Mouse (Mus musculus) erythroid progenitor cell, adult 5-6 weeks (primary cell): Measurements from ENCODE around the gene Ikzf3. TPM values are rescaled to one million over a fixed set of nuclear protein-coding genes. Genes with fewer than 3 reads are reported as not detected.

Experiments
- ATAC-seq: replicated peaks from 2 replicates; pipeline ENCODE4 v1.8.0; 2016; ENCODE audit warnings: moderate number of reproducible peaks, mild to moderate bottlenecking, moderate TSS enrichment, inconsistent platforms; ENCODE audit not compliant: poor library complexity, low FRiP score, severe bottlenecking
- total RNA-seq, 2 experiments: library from RNA; stranded (forward) in 1 of 2; stranded (reverse) in 1 of 2; fragments of 150-400 nt in 1 of 2; fragments of 186-747, 209-891 nt in 1 of 2; gene quantifications; 2 replicates each; pipeline versions ENCODE4 v1.2.3 to v1.2.4; 2015 to 2017; ENCODE audit warnings: low replicate concordance in 2 of 2

Ikzf3 gene
- total RNA-seq, 2 experiments from 2014 or later: 5.4 to 21.0 TPM

DNA sequence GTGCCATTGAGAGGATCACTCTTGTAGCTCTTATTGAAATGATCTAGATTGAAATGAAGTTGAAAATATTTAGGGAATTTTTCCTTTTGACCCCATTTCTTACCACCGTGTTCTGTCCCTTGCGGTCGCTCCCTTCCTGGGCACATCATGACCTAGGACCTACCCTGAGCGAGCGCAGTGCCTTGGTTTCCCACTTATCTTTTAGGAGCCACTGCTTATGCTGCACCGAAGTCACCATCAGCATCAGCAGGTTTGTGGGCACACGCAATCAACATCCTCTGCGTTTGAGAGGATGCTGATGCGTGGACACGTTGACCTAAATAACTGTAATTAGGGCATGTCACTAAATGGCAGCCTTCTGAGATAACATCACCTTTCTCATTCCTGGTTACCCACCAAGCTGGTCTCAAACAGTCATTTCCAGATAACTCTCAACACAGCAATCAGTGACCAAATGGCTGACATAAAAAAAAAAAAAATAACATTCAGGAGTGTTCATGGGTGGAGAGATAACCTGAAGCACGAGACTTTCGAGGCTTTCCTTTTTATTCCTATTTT, 65.8 kb downstream of the Ikzf3 start:
- no peak for ATAC-seq

DNA sequence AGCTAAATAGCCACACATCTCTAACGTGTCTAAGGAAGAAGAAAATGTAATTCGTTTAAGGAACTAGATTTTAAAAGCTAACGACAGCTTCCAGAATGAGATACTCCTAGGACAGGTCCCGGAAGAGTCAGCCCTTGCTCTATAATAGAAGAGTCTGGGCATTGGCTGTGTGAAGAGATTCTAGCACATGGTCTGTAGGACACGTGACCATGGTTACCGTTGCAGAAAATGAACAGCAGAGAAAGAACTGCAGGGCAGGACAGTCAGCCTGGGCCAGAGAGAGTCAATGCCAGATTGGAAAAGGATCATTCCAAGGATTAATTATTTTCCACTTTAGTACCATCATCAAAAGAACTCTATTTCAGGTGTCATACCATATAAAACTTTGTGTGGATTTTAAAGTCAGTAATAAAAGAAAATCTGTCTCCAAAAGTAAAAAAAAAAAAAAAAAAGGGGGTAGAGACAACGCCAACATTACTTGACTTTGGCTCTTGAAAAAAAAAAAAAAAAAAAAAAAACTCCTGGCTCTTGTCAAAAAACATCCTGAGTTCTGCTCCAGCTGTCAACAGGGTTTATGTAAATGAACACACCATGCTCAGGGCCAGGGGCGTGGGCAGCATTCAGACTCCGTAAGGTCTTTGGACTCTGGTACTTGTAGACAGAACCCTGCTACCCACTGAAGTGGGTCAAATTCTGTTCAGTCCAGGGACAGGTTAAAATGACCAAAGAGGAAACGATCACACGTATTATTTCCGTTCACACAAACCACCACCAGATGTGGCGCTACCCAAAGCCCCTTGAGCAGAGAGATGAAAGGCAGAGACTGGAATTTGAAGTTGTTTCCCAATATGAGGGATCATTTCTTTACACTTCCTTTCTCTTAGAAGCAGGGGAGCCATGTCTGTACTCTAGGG, 66.5 kb downstream of the Ikzf3 start:
- no peak for ATAC-seq

DNA sequence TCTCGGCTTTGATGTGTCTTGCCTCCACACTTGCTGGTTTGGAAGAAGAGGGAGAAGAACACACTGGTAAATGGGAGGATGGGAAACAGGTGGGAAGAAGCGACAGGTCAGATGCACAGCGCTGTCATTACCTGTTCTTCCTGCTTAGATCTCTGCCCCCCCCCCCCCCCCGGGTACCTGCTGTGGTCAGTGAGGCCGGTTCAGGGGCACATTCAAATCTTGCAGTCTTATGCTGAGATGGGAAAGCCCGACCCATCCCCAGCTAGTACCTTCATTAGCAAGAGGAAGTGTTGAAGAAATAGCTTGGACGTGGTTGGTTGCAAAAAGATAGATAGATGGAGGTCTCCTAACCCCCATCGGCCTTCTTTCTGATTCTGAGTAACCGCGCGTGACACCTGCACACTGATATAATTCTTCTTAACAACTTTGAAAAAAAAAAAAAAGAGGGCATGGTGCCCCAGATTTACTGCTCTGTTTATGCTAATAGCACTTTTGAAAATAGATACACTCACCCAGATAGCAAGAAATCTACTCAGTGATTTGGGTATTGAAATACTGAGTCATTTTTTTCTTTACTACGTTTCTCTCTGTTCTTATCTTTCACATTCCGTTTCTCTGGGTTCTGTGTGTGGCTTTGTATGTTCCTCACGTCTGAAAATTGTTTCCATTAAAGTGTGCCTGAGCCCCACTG, 68.7 kb downstream of the Ikzf3 start:
- ATAC-seq: no peak

DNA sequence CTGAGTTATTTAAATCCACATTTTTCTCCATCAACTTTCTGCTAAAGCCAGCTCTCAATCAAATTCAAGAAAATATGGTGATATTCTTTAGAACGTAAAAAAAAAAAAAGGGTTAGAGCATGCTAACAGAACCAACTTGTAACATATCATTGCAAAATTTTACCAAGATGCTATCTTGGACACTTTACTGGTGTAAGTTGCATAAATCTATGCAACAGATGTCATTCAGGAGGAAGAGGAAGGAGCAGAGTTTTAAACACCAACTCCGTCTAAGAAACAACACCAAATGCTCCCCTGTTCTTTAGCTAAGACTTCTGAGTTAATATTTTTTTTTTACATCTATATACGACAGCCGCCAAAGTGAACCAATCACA, 69.4 kb downstream of the Ikzf3 start:
- no peak for ATAC-seq

DNA sequence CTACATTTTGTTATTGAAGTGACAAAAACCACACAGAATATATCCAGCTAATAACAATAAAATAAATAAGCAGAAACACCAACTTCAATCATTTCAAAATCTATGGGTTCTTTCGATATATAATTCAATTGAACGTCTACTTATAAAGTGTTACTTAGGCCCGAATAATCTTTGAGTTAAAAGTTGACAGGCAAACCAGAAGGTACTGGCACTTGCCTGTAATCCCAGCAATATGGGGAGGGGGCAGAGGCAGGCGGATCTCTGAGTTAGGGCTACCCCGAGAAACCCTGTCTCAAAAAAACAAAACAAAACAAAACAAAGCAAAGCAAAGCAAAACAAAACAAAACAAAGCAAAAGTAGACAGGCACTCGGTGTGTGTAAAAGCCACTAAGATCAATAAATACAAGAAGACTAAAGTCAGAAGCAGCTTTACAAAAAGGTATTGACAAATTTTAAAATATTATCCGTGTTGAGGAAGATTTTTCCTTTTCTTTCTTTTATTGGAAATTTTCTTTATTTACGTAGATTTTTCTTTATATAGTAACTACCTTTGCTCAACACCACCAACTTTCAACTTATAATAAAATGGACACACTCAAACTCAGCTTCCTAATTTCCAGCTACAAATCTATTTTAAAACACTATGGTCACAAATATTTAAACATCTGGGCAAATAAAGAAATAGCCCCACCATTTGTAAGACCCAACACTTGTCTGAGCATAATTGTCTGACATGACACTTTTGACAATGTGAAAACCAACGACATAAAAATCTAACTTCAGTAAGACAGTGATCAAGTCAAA, 70.0 kb downstream of the Ikzf3 start:
- no peak for ATAC-seq

DNA sequence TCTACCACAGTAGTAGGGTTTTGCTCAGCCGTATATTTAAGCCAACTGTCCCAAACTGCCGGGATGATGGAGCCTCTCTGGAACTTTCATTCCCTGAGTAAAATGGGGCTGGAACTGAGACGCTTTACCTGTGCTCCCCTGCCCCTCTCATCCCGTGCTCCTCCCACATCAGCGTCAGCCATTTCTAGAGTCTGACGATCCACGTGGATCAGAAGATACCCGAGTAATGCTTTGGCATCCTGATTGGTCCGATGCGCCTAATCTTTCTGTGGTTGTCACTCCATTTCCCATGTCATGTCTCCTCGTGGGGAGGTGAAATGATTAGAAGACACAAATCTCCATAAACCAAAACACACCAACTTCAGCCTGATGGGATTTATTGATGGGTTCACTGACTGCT, 70.9 kb downstream of the Ikzf3 start:
- no peak for ATAC-seq

DNA sequence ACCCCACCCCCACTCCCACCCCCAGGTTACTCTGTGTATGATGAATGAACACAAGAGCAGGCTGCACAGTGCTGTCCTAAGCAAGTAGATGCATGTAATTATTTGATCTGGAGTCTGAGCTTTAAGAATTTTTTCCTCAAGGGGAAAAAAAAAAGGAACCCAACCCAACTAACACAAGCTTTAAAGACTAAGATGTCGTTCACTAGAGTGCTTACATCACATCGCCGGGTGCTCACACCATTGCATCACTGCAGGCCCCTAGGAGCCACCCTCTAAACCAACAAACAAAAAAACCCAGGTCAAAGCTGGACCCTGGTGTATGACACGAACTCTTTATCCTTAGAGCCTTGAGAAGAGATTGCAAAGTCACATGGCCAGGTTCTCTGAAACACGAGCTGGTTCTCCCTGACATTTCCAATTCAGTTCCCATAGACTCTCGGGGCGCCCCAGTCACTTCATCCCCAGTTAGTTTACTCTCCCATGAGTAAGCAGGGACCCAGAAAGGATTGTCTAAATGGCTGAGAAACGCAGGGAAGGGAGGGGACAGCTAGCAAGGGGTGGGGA, 71.8 kb downstream of the Ikzf3 start:
- ATAC-seq: no peak

DNA sequence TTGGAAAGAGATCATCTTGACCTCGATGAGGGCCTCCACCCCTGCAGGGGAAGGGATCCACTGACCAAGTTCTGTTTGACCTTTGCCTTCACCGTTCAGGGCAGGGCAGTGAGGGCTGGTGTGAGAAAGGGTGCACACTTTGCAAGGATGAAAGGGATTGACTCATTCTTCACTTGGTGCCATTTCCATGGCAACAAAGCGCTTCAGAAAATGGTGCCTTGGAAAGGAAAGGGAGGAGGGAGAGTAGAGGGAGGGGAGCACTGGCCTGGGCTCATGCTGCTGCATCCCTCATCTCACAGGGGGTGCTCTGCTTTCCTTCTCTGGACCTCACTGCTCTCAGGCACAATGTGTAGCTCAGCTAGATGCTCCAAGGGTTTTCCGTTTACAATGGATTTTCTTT, 73.1 kb downstream of the Ikzf3 start:
- no peak for ATAC-seq

DNA sequence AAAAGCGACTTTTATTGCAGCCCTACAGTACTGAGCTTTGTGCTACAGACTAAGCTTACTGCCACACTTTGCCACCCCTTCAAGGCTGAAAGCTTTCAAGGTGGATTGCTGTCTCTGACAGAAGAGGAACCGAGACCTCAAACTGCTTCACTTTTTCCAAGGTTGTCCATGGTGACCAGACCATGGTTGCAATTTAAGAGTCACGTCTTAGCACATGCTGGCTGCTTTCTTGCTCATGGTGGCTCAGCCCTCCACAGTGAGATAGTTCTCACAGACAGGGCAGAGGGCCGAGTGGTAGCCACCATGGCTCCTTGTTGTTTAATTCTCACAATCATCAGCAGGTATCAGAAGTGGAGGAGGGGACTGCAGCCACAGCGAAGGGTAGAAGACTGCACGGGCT, 75.0 kb downstream of the Ikzf3 start:
- ATAC-seq: no peak

DNA sequence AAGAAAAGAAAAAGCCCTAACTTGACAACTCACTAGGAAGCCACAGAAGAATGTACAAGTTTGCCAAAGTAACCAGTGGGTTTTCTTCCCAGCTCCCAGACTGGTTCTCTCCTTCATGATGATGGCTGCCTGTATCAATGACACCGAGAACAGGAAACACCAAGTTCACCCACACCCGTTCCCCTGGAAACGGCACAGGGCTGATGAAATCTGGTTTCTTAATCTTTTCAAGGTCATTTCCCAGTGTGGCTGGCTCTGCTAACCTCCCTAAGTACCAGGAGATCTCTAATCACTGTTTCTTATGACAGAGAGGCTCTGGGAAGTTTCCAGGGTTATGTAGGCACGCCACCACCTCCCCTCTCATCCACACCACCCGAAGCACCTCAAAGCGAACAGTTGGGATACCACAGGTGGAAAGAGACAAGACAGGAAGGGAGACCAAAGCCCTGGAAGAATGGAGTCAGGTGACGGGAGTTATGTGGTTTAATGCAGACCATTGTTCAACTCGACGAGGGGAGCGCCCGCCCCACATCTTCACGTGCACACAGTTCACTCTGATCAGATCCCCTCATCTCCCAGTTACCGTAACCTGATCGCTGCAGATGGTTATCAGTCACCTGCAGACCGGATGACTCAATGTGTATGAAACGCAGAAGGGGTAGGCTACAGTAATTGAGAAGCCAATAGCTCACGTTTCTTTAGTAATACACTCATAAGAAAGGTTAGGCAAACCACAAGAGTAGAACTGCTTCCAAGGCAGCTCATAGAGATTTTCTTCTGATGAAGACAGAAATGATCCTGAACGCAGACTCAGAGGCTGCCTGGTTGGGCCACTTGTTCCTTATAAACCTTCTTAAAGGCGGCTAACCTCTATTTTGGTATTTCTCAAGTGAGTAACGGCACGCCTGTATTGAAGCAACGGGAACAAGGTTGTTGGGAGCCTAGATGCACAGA, 75.8 kb downstream of the Ikzf3 start:
- no peak for ATAC-seq

DNA sequence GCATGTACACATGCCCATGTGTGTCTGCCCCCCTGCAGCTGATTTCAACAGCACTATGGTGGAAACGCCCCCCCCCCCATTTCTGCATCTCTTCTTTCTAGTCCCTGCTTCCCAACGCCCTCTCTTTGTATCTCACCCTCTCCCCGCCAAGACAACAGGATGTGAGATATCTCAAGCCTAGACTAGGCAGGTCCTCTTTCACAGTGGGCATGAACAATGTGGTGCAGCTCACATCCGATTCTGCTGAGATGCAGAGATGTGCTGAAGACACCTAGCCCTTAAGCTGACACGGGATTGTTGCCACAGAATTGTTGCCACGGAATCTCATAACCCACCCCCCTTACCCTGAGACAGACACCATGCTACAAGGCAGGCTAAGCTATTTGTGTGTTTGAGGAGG, 81.3 kb downstream of the Ikzf3 start:
- ATAC-seq: no peak

DNA sequence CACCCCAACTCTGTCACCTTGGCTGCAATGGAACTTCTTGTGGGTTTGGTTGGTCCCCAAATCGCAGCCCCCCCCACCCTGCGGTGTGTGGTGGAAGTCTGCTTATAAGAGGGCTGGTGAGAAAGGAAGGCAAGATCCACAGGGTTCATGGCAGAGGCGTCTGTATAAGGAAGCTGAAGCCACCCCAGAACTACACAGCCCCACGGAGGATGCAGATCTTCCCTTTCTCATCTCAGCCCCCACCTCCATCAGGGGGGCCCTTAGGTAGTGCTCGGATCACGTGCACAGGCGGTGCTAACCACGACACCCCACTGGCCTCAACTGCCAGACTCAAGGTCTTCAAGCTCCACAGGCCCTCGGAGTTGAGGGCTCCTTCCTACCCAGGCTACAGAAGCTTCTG, 81.9 kb downstream of the Ikzf3 start:
- no peak for ATAC-seq

DNA sequence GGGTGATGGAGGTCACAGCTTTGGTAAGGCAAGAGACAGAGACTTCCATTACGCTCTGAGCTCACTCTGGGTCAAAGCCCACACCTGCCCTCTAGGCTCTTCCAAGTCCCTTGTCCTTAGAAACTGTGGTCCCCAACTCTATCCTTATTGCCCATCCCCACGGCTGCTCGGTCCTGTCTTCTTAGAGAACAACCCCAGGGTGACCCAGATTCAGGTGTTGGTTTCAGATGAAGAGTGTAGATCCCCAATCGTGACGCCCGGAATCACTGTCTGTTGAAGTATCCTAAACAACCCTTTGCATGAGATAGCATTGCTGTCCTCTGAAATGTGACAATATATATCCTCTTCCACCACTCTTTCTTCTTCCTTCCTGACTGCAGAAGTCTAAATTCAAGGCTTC, 83.6 kb downstream of the Ikzf3 start:
- no peak for ATAC-seq

DNA sequence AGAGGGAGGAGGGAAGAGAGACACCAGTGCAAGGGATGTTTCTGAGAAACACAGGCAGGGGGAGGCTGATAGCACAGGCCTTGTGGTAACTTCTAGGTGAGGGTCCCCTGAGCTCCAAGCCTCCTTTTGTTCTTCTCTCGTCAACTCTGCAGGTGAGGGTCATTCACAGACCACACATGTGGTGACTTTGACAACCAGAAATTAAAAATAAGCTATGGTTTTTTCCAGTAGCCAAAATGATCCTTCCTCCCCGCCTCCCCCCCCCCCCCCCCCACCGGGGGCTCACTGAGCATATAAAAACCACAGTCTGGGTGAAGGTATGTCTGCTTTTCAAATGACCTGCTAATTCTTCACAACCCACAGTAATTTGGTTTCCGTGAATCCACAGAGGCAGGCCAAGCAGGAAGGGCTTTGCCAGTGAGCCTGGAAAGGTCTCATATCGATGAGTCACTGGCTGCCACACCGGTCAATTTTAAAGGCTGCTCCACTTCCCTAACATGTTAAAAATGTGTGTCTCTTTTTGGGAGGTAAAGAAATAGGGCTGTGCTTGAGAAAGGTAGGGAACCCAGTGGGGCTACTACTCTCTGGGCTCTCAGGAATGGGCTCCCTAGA, 84.6 kb downstream of the Ikzf3 start:
- ATAC-seq: no peak

DNA sequence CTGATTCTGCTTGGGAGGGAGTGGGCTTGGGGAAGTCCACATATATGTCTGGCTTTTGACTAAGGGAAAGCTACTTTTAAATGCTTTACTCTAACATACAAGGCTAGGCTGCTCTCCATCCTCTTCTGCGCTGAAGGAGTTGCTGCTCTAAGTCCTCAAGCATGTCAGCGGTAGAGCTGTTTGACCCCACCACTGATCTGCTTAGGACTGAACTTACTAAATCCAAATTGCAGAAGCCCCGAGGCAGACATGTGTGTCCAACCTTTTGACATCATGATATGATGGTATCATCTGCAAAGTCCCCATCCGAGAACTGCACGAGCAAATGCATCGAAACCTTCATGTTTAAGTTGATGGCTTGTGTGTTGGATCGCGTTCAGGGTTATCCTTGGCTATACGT, 86.0 kb downstream of the Ikzf3 start:
- no peak for ATAC-seq

DNA sequence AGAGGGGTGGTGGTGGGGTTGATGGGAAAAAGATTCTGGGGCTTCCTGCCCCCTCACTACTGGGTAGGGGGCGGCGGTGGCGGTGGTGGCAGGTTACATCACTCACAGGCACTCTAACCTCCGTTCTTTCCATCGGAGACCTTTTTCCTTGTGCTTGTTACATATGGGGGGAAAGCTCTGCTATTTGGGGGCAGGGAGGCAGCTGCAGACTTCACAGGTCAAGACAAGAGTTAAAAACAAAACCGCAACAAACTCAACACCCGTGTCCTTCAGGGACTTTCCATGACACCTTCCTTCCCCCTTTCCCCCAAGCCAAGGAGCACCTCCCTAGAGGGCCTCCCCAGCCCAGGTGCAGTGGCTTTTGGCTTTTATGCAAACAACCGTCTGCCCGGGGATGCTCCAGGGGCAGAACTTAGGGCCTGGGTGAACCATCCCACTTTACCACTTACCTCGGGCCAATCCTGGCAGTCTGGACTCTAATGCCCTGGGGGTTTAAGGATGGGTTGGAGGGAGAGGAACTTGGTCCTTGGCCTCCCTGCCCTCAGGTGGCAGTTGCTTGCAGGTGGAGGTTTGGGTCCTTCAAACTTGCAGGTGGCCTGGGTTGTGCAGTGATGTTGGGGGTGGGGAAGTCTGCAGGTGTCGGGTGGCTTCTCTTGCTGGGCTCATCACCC, 86.6 kb downstream of the Ikzf3 start:
- ATAC-seq: no peak

DNA sequence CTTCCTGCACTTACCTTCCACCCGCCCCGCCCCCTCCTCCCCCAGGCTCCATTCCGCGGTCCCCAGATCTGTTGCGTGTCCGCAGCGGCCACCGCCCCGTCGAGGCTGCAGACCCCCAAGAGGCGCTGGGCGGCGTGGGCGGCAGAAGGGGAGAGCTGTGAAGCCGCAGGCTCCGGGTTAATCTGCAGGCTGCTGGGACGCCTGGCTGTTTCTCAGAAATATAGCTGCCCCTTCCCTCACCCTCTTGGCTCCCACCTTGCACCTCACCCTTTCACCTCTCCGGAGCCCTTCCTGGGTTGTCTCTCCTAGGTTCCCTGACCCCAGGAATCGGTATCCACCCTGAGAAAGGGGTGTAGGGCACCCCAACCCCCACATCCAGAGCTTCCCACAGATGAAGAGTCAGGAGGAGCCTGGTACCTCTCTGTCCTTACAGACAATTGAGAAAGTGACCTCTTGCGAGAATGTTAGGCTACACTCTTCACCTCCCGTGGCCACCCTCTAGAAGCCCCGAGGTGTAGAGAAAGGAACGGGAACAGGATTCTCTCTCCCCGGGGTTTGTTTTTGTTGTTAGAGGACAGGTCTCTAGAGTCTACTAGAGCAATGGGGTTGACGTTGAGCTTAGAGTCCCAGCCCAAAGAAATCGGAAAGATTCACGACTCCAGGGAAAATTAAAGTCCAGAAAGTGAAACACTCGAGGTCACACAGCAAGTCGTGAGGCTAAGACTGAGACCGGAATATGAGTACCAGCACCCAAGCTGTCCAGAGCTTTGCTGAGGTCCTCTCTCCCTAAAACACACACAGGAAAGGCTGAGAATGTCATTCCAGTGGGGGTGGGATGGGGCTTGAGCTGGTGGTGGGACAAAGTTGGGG, 87.5 kb downstream of the Ikzf3 start:
- ATAC-seq: no peak
